Mouse (Mus musculus) adrenal gland, adult 18-20 months (tissue): ENCODE results near the gene Gm10645. TPM values are rescaled to one million over a fixed set of nuclear protein-coding genes. Genes with fewer than 3 reads are reported as not detected.

ENCODE experiments used
- DNase-seq, 2 experiments: peaks; one replicate each; pipeline ENCODE4 v3.0.0; 2021 to 2022; ENCODE audit warnings: low spot score in 2 of 2
- long read RNA-seq, 2 experiments: library from polyadenylated mRNA; stranded (forward); transcript quantifications; one replicate each; pipeline ENCODE4 v2.0.0; 2021
- total RNA-seq, 2 experiments: library from RNA; stranded (reverse); gene quantifications; 1 replicate in 1 of 2; 2 replicates in 1 of 2; pipeline ENCODE4 v1.2.3; 2021

Gm10645 gene
- total RNA-seq = under 1 TPM in 1 of 2 experiments, not detected in 1; 0.46 TPM
- long read RNA-seq, experiment 1 = 0 reads
- long read RNA-seq, experiment 2, partial matches to known transcripts = 0 of 2 reads
- long read RNA-seq, experiment 2, other reads (novel, unspliced or antisense) = 0 of 2 reads

GRCm38 (mm10) chr8:83165931-83166867, at the start of gene Gm10645:
Gm10645 (minus strand) TSS chr8:83166170.
- peak; percentile 61 to 62 for DNase-seq

GRCm38 (mm10) chr8:83215065-83215464, 49.1 kb upstream of the Gm10645 start:
- DNase-seq = no peak

GRCm38 (mm10) chr8:83210676-83211075, 44.7 kb upstream of the Gm10645 start:
- no peak for DNase-seq

GRCm38 (mm10) chr8:83209581-83209980, 43.6 kb upstream of the Gm10645 start:
- DNase-seq = no peak

- DNase-seq = no peak
Measured at GRCm38 (mm10) chr8:83205907-83206306, 39.9 kb upstream of the Gm10645 start.

GRCm38 (mm10) chr8:83202946-83203345, 37.0 kb upstream of the Gm10645 start:
- no peak for DNase-seq

GRCm38 (mm10) chr8:83200191-83201177, 34.5 kb upstream of the Gm10645 start:
- DNase-seq = peak in 1 of 2 experiments; percentile 22

GRCm38 (mm10) chr8:83199715-83200114, 33.7 kb upstream of the Gm10645 start:
- no peak for DNase-seq

- DNase-seq = no peak
Measured at GRCm38 (mm10) chr8:83196088-83196487, 30.1 kb upstream of the Gm10645 start.

GRCm38 (mm10) chr8:83189538-83190095, 23.6 kb upstream of the Gm10645 start:
- DNase-seq = no peak

GRCm38 (mm10) chr8:83187363-83187962, 21.5 kb upstream of the Gm10645 start:
- no peak for DNase-seq

- DNase-seq = no peak
Measured at GRCm38 (mm10) chr8:83186376-83186775, 20.4 kb upstream of the Gm10645 start.

GRCm38 (mm10) chr8:83182784-83183183, 16.8 kb upstream of the Gm10645 start:
- no peak for DNase-seq

GRCm38 (mm10) chr8:83181851-83182482, 16.0 kb upstream of the Gm10645 start:
- no peak for DNase-seq

- DNase-seq = no peak
Measured at GRCm38 (mm10) chr8:83178228-83178742, 12.3 kb upstream of the Gm10645 start.

GRCm38 (mm10) chr8:83177317-83178195, 11.6 kb upstream of the Gm10645 start:
- no peak for DNase-seq

- no peak for DNase-seq
Measured at GRCm38 (mm10) chr8:83176785-83177184, 10.8 kb upstream of the Gm10645 start.

GRCm38 (mm10) chr8:83175680-83176079, 9.7 kb upstream of the Gm10645 start:
- DNase-seq = no peak

GRCm38 (mm10) chr8:83170894-83171293, 4.9 kb upstream of the Gm10645 start:
- no peak for DNase-seq
